Comparison of ENCODE assay signal across 8 mouse cellular contexts in the genomic region with DNA sequence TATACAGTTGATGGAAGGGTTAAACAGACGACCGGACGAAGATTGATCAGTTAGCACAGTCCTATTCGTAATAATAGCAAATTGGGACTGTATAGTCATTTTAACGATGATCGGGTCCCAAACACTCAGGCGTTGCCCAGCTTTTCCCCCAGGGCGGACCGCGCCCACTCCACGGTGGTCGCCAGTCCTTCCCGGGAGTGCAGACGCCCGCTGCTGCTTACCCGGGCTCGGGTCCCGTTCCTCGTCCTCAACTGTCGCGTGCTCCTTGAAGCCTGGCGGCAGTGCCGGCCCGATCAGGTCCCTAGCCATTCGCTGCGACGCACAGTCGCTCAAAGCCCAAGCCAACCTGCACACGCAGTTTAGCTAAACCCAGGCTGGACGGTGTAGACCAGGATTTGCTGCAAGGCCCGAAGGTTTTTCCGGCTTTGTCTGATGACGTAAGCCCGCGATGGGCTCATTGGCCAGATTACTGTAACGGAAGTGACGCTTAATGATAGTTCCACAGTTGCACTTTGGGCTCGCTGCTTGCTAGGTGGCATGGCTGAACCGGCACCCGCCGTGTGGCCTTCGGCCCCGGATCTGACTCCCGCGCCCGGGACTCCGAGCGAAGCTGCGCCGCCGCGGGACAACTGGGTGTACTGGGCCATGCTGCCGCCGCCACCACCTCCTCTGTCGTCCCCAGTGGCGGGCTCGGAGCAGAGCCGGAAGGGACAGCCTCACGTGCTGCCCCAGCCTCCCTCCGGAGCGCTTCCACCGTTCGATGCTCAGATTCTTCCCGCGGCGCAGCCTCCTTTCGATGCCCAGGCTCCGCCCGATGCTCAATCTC. TPM values are rescaled to one million over a fixed set of nuclear protein-coding genes. Genes with fewer than 3 reads are reported as not detected.
DNase-seq lines count a peak whose midpoint lies in the region; ATAC-seq and TF ChIP-seq lines count a peak whose summit lies in the region.

A gene (minus strand): TSS at position 365 of the 826 bp plus-strand sequence.
A gene (plus strand): TSS at position 496 of the 826 bp plus-strand sequence.

- H3K9ac ChIP-seq in kidney, embryonic 14.5 days (ENCODE audit: low read depth, low read length), result peak within 1 kb of the TSS; percentile 77
- H3K9ac ChIP-seq in limb, embryonic 15.5 days, result peak within 1 kb of the TSS; percentile 77

- WGBS in kidney, embryonic 14.5 days, result under 1% methylated on average over 69 of the region's 69 CpGs
- under 1% methylated on average over 69 of the region's 69 CpGs for WGBS in limb, embryonic 15.5 days

- no peak for TF ChIP-seq POLR2A in bone marrow macrophage, adult 2 months (IDR thresholded peaks at IDR 0.05; ENCODE audit: borderline replicate concordance, low read depth, low read length)
- peak; percentile 66 for TF ChIP-seq POLR2A in embryonic fibroblast, embryonic 13.5 days (IDR thresholded peaks at IDR 0.05; ENCODE audit: low read depth, low read length)

- peak; percentile 96 for DNase-seq in A20 (ENCODE audit: low read depth, low spot score)
- DNase-seq in heart, adult 9 months (ENCODE audit: low spot score in 2 of 2), result peak; percentile 92
- DNase-seq in monocyte, adult 2 months (ENCODE audit: low read depth in 1 of 2, low spot score in 2 of 2), result peak; percentile 79 to 82
- peak; percentile 85 to 88 for DNase-seq in spleen, postnatal 36 days (ENCODE audit: low spot score in 2 of 2)

- no peaks in the 10 kb centered on the region for H3K27me3 ChIP-seq in kidney, embryonic 14.5 days (ENCODE audit: control insufficient read depth, insufficient read depth, low read length)
- no peaks in the 10 kb centered on the region for H3K27me3 ChIP-seq in limb, embryonic 15.5 days

- H3K36me3 ChIP-seq in kidney, embryonic 14.5 days (ENCODE audit: control insufficient read depth, insufficient read depth, low read length), result peaks cover 28% of the 10 kb centered on the region
- H3K36me3 ChIP-seq in limb, embryonic 15.5 days, result peaks cover 36% of the 10 kb centered on the region

- TF ChIP-seq CTCF in bone marrow macrophage, adult 2 months (IDR thresholded peaks at IDR 0.05; ENCODE audit: low read depth, low read length), result no peak
- TF ChIP-seq CTCF in embryonic fibroblast, embryonic 13.5 days (IDR thresholded peaks at IDR 0.05; ENCODE audit: borderline replicate concordance, insufficient read depth, low read length), result no peak

- H3K4me2 ChIP-seq in kidney, embryonic 14.5 days (replicated peaks; ENCODE audit: low read depth, low read length), result peak within 1 kb of the TSS; percentile 85
- H3K4me2 ChIP-seq in limb, embryonic 15.5 days, result peak within 1 kb of the TSS; percentile 81

- H3K27ac ChIP-seq in bone marrow macrophage, adult 2 months (ENCODE audit: insufficient read depth, low read depth, low read length), result peak within 1 kb of the TSS; percentile 75
- H3K27ac ChIP-seq in embryonic fibroblast, embryonic 13.5 days (ENCODE audit: insufficient read depth, low read length), result peak within 1 kb of the TSS; percentile 68
- peak within 1 kb of the TSS; percentile 70 for H3K27ac ChIP-seq in kidney, embryonic 14.5 days (ENCODE audit: low read depth, low read length)
- peak within 1 kb of the TSS; percentile 91 for H3K27ac ChIP-seq in limb, embryonic 15.5 days

- H3K9me3 ChIP-seq in kidney, embryonic 14.5 days (ENCODE audit: control insufficient read depth, low read length), result no peaks in the 10 kb centered on the region
- no peaks in the 10 kb centered on the region for H3K9me3 ChIP-seq in limb, embryonic 15.5 days

- peak; percentile 98 for ATAC-seq in kidney, embryonic 14.5 days (ENCODE audit: low FRiP score, low TSS enrichment)
- ATAC-seq in limb, embryonic 15.5 days (ENCODE audit: insufficient number of reproducible peaks, low FRiP score, low TSS enrichment, low read depth), result peak; percentile 97

- peak within 1 kb of the TSS; percentile 90 for H3K4me3 ChIP-seq in bone marrow macrophage, adult 2 months (ENCODE audit: insufficient read depth, low read length)
- peak within 1 kb of the TSS; percentile 95 for H3K4me3 ChIP-seq in embryonic fibroblast, embryonic 13.5 days (ENCODE audit: insufficient read depth, low read length)
- peak within 1 kb of the TSS; percentile 85 for H3K4me3 ChIP-seq in kidney, embryonic 14.5 days (ENCODE audit: low read length)
- H3K4me3 ChIP-seq in limb, embryonic 15.5 days, result peak within 1 kb of the TSS; percentile 97

- peaks cover 18% of the 10 kb centered on the region for H3K4me1 ChIP-seq in bone marrow macrophage, adult 2 months (ENCODE audit: control insufficient read depth, insufficient read depth, low read length)
- H3K4me1 ChIP-seq in embryonic fibroblast, embryonic 13.5 days (ENCODE audit: control insufficient read depth, insufficient read depth, low read length), result no peaks in the 10 kb centered on the region; the same call in 1 of the 2 replicates
- peaks cover 11% of the 10 kb centered on the region; the same call in 1 of the 2 replicates for H3K4me1 ChIP-seq in kidney, embryonic 14.5 days (ENCODE audit: control insufficient read depth, insufficient read depth, low read length)
- peaks cover 12% of the 10 kb centered on the region for H3K4me1 ChIP-seq in limb, embryonic 15.5 days

RNA-seq across cellular contexts. Expression of the first gene that starts in this region (rescaled TPM):
- 19.1 and 22.2 TPM in 2 replicates for polyA plus RNA-seq in bone marrow macrophage, adult 2 months (2012; ENCODE audit: insufficient read depth, insufficient read length, missing spikeins)
- polyA plus RNA-seq in embryonic fibroblast, embryonic 13.5 days (2011; ENCODE audit: insufficient read length, low read depth, missing spikeins), result 17.2 and 19.6 TPM in 2 replicates
- polyA plus RNA-seq in kidney, embryonic 14.5 days (2014; fragmentation: Nextera tagmentation; extraction: Ambion mirVana), result 8.5 and 13.3 TPM in 2 replicates
- polyA plus RNA-seq in limb, embryonic 15.5 days (2015; fragmentation: Nextera tagmentation; extraction: Ambion mirVana), result 11.8 and 11.9 TPM in 2 replicates

RNA-seq across cellular contexts. Expression of the second gene that starts in this region (rescaled TPM):
- 7.3 and 7.4 TPM in 2 replicates for polyA plus RNA-seq in bone marrow macrophage, adult 2 months (2012; ENCODE audit: insufficient read depth, insufficient read length, missing spikeins)
- polyA plus RNA-seq in embryonic fibroblast, embryonic 13.5 days (2011; ENCODE audit: insufficient read length, low read depth, missing spikeins), result 9.1 and 11.7 TPM in 2 replicates
- polyA plus RNA-seq in kidney, embryonic 14.5 days (2014; fragmentation: Nextera tagmentation; extraction: Ambion mirVana), result 16.1 and 17.7 TPM in 2 replicates
- polyA plus RNA-seq in limb, embryonic 15.5 days (2015; fragmentation: Nextera tagmentation; extraction: Ambion mirVana), result 14.3 and 15.4 TPM in 2 replicates

Comparison
In these comparisons a context has a peak if more than half of its experiments do, and no peak if none do; other contexts are left out.
1. Peak in every context shown above with its lines: DNase-seq, ATAC-seq, H3K4me3 ChIP-seq and H3K27ac ChIP-seq.